Mouse (Mus musculus): Measurements from ENCODE around the gene Pla2g12a. TPM values are rescaled to one million over a fixed set of nuclear protein-coding genes. Genes with fewer than 3 reads are reported as not detected.

Gene Pla2g12a
- total RNA-seq, 1 experiment from 2014 or later = 29.2 TPM

- no peak for ATAC-seq (replicated peaks in 1 of 2; ENCODE audit: insufficient read depth in 1 of 2, low FRiP score in 2 of 2, low TSS enrichment in 1 of 2, low read depth in 1 of 2, poor library complexity in 2 of 2, severe bottlenecking in 2 of 2)
These were observed 59.4 kb downstream of the Pla2g12a start for GRCm38 (mm10) chr3:129937848-129938247.

DNA sequence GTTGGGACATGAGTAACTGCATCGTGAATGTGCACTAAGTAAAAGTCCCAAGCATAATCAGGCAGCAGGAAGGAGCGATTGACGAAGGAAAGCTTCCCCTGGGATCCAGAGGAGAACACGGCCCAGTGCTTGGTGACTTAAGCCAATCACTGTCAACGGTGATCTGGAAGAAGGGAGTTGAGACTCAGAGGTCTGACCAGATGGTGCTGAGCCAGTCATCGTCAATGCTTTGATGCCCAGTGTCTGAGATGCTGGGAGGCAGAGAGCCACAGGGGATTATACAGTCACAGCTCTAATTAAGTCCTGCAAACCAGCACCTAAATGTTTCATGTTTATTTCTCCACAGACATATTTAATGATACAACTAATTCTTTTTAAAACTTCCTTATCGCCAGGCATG lies 60.7 kb downstream of the Pla2g12a start:
- ATAC-seq (replicated peaks in 1 of 2; ENCODE audit: insufficient read depth in 1 of 2, low FRiP score in 2 of 2, low TSS enrichment in 1 of 2, low read depth in 1 of 2, poor library complexity in 2 of 2, severe bottlenecking in 2 of 2) = no peak

DNA sequence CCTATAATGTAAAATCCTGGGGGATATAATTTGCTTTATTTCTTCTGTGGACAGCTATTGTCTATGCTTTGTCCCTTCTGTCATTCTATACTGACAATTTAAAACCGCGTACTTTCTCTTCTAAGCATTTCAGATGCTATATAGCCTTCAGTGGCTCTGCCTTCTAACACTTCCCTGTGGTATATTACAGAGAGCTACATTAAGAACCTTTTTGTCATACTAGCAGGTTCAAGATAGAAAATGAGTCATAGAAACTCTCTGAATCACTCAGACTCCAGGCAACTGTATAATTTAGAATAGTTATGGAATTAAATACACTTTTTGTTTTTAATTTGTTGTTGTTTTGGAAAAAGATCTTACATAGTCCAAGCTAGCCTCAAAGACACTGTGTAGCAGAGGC lies 62.4 kb downstream of the Pla2g12a start:
- no peak for ATAC-seq (replicated peaks in 1 of 2; ENCODE audit: insufficient read depth in 1 of 2, low FRiP score in 2 of 2, low TSS enrichment in 1 of 2, low read depth in 1 of 2, poor library complexity in 2 of 2, severe bottlenecking in 2 of 2)

- ATAC-seq (replicated peaks in 1 of 2; ENCODE audit: insufficient read depth in 1 of 2, low FRiP score in 2 of 2, low TSS enrichment in 1 of 2, low read depth in 1 of 2, poor library complexity in 2 of 2, severe bottlenecking in 2 of 2) = no peak
These were observed 62.9 kb downstream of the Pla2g12a start for GRCm38 (mm10) chr3:129941291-129941690.

DNA sequence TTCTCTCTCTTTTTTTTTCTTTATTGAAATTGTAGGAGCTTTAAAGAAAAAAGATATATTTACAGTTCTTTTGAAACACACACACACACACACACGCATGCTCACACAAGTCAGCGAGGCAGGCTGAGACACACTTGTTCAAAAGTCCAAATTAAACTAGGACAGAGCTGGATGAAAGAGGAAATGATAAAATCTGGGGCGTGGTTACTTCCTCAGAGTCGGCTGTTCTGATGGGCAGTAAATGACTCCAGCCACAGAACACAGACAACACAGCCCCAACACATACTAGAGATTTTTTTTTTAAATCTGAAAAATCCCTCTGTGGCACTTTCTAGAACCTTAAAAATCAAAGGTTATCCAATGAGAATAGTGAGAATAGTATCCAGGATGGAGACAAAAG lies 65.4 kb downstream of the Pla2g12a start:
- no peak for ATAC-seq (replicated peaks in 1 of 2; ENCODE audit: insufficient read depth in 1 of 2, low FRiP score in 2 of 2, low TSS enrichment in 1 of 2, low read depth in 1 of 2, poor library complexity in 2 of 2, severe bottlenecking in 2 of 2)

Other genes starting within 250 kb of the Pla2g12a start
- gene Egf, start 123.3 kb upstream of the Pla2g12a start, total RNA-seq (2017) = 0.94 and 1.8 TPM in 2 replicates
- gene Lrit3, start 74.6 kb upstream of the Pla2g12a start, total RNA-seq (2017) = not detected in 2 replicates
- gene Rrh, start 56.0 kb upstream of the Pla2g12a start, total RNA-seq (2017) = 0.55 TPM in 1 of 2 replicates, not detected in the other
- gene Gar1, start 47.2 kb upstream of the Pla2g12a start, total RNA-seq (2017) = 24.8 and 56.9 TPM in 2 replicates
- gene Cfi, start 42.7 kb upstream of the Pla2g12a start, total RNA-seq (2017) = not detected in 2 replicates
- 23.5 and 27.0 TPM in 2 replicates for gene Casp6, start 22.8 kb downstream of the Pla2g12a start, total RNA-seq (2017)
- gene Mcub, start 91.6 kb downstream of the Pla2g12a start, total RNA-seq (2017) = 1.7 and 3.6 TPM in 2 replicates
- gene Sec24b, start 182.9 kb downstream of the Pla2g12a start, total RNA-seq (2017) = 43.0 and 63.2 TPM in 2 replicates